Mouse (Mus musculus) heart, embryonic 11.5 days (tissue): Measurements from ENCODE around the gene Sult1a1. TPM values are rescaled to one million over a fixed set of nuclear protein-coding genes. Genes with fewer than 3 reads are reported as not detected.
"Not testable (repeated sequence)": the region's sequence is repeated elsewhere in the genome, so short reads cannot be mapped to it uniquely, and the experiment has no call there.

Experiments
- ATAC-seq: fragments of 200-750 bp; cut with Nextera tagmentation; replicated peaks from 2 replicates; pipeline ENCODE4 v1.8.0; 2017; ENCODE audit warnings: moderate library complexity; ENCODE audit not compliant: insufficient number of reproducible peaks, low FRiP score, low TSS enrichment
- H3K27ac ChIP-seq: fragments of 300-500 bp; sonication (generic); 2 replicates; pipeline ENCODE4 v1.5.1; 2014; ENCODE audit warnings: mild to moderate bottlenecking, low read depth, low read length
- H3K27me3 ChIP-seq: fragments of 300-500 bp; sonication (generic); 2 replicates; pipeline ENCODE4 v1.6.1; 2014; ENCODE audit warnings: mild to moderate bottlenecking, low read length, mixed read lengths; ENCODE audit not compliant: control insufficient read depth, insufficient read depth
- H3K36me3 ChIP-seq: fragments of 300-500 bp; sonication (generic); 2 replicates; pipeline ENCODE4 v1.6.1; 2014; ENCODE audit warnings: mild to moderate bottlenecking, low read length, moderate library complexity, mixed read lengths; ENCODE audit not compliant: control insufficient read depth, insufficient read depth
- H3K4me1 ChIP-seq: fragments of 300-500 bp; sonication (generic); 2 replicates; pipeline ENCODE4 v1.6.1; 2014; ENCODE audit warnings: low read length; ENCODE audit not compliant: control insufficient read depth, insufficient read depth
- H3K4me2 ChIP-seq: fragments of 300-500 bp; sonication (generic); 2 replicates; pipeline ENCODE4 v1.6.1; 2014; ENCODE audit warnings: mild to moderate bottlenecking, moderate library complexity
- H3K4me3 ChIP-seq: fragments of 300-500 bp; sonication (generic); 2 replicates; pipeline ENCODE4 v1.5.1; 2014; ENCODE audit warnings: low read depth, low read length
- H3K9ac ChIP-seq: fragments of 300-500 bp; sonication (generic); 2 replicates; pipeline ENCODE4 v1.6.1; 2014; ENCODE audit warnings: mild to moderate bottlenecking, low read depth, low read length, moderate library complexity
- H3K9me3 ChIP-seq: fragments of 300-500 bp; sonication (generic); replicated peaks from 2 replicates; pipeline ENCODE4 v1.6.1; 2016; ENCODE audit warnings: low read length; ENCODE audit not compliant: control insufficient read depth
- WGBS: fragments of 180-500 bp; shearing (Covaris S2); extraction: QIAGEN DNeasy Blood & Tissue Kit; methylation state at CpG from one replicate; pipeline ENCODE4 v1.1.7; 2014; ENCODE audit not compliant: insufficient replicate concordance; 5-methylcytosine and 5-hydroxymethylcytosine counted together
- polyA plus RNA-seq: library from polyadenylated mRNA; unstranded; fragments of >200 nt; fragmentation: Nextera tagmentation; extraction: Ambion mirVana; gene quantifications from 2 replicates; pipeline ENCODE4 v1.2.1, GENCODE M21; 2014

Sult1a1 gene
- polyA plus RNA-seq, 1 experiment from 2014 or later = 2.5 TPM

GRCm38 (mm10) chr7:126644914-126645313 is 31.3 kb downstream of the Sult1a1 start:
- no peak overlapping the region for H3K27ac ChIP-seq

GRCm38 (mm10) chr7:126644345-126644744 is 31.9 kb downstream of the Sult1a1 start:
- H3K36me3 ChIP-seq = no peaks in the 10 kb centered on the region
- no peak for ATAC-seq
- 66% methylated on average over 3 of the region's 3 CpGs for WGBS
- no peak overlapping the region for H3K4me2 ChIP-seq
- no peak overlapping the region for H3K9ac ChIP-seq
- H3K4me3 ChIP-seq = no peak overlapping the region
- no peaks in the 10 kb centered on the region for H3K4me1 ChIP-seq
- H3K9me3 ChIP-seq = no peaks in the 10 kb centered on the region
- no peaks in the 10 kb centered on the region for H3K27me3 ChIP-seq
- H3K27ac ChIP-seq = no peak overlapping the region

More at GRCm38 (mm10) chr7:126644914-126645313, 31.3 kb downstream of the Sult1a1 start:
- ATAC-seq = no peak
- Histone ChIP-seq H3K9me3 (no peaks in the 10 kb centered on the region), H3K4me3 (no peak overlapping the region), H3K4me1 (no peaks in the 10 kb centered on the region; the same call in 1 of the 2 replicates), H3K4me2 (no peak overlapping the region), H3K36me3 (no peaks in the 10 kb centered on the region), H3K9ac (no peak overlapping the region), H3K27me3 (no peaks in the 10 kb centered on the region)

- not testable (repeated sequence) for H3K27me3 ChIP-seq, H3K4me2 ChIP-seq, H3K9ac ChIP-seq, ATAC-seq, H3K36me3 ChIP-seq, H3K27ac ChIP-seq, H3K9me3 ChIP-seq, H3K4me3 ChIP-seq, H3K4me1 ChIP-seq
- WGBS = 62% methylated on average over 3 of the region's 3 CpGs
Observed at GRCm38 (mm10) chr7:126643244-126643617, 33.0 kb downstream of the Sult1a1 start.

- Histone ChIP-seq H3K27me3 (0 out of 2 replicates have a peak, but pooled peaks cover 3% of the 10 kb centered on the region), H3K27ac (no peak overlapping the region), H3K4me2 (no peak overlapping the region), H3K4me3 (no peak overlapping the region), H3K9me3 (no peaks in the 10 kb centered on the region), H3K9ac (no peak overlapping the region), H3K4me1 (no peaks in the 10 kb centered on the region), H3K36me3 (no peaks in the 10 kb centered on the region)
- 68% methylated on average over 5 of the region's 5 CpGs for WGBS
- ATAC-seq = no peak
Observed at GRCm38 (mm10) chr7:126642545-126643243, 33.5 kb downstream of the Sult1a1 start.

- Histone ChIP-seq H3K9ac (no peak overlapping the region), H3K36me3 (no peaks in the 10 kb centered on the region), H3K9me3 (no peaks in the 10 kb centered on the region), H3K4me1 (no peaks in the 10 kb centered on the region), H3K27ac (no peak overlapping the region), H3K4me3 (no peak overlapping the region), H3K27me3 (0 out of 2 replicates have a peak, but pooled peaks cover 3% of the 10 kb centered on the region), H3K4me2 (no peak overlapping the region)
- 19% methylated on average over 4 of the region's 4 CpGs for WGBS
- ATAC-seq = no peak
Observed at GRCm38 (mm10) chr7:126636733-126637520, 39.3 kb downstream of the Sult1a1 start.

- H3K4me3 ChIP-seq = no peak overlapping the region
Observed at GRCm38 (mm10) chr7:126635375-126635774, 40.9 kb downstream of the Sult1a1 start.

GRCm38 (mm10) chr7:126632478-126632877 is 43.8 kb downstream of the Sult1a1 start:
- no peak for ATAC-seq
- WGBS = 70% methylated on average over 2 of the region's 2 CpGs
- H3K4me2 ChIP-seq = no peak overlapping the region
- H3K9me3 ChIP-seq = no peaks in the 10 kb centered on the region
- H3K4me3 ChIP-seq = no peak overlapping the region
- H3K4me1 ChIP-seq = no peaks in the 10 kb centered on the region
- H3K27ac ChIP-seq = no peak overlapping the region
- no peaks in the 10 kb centered on the region for H3K27me3 ChIP-seq
- no peak overlapping the region for H3K9ac ChIP-seq
- no peaks in the 10 kb centered on the region for H3K36me3 ChIP-seq

More at GRCm38 (mm10) chr7:126635375-126635774, 40.9 kb downstream of the Sult1a1 start:
- no peak overlapping the region for H3K4me2 ChIP-seq
- no peak overlapping the region for H3K27ac ChIP-seq
- H3K36me3 ChIP-seq = no peaks in the 10 kb centered on the region
- ATAC-seq = no peak
- 0 out of 2 replicates have a peak, but pooled peaks cover 3% of the 10 kb centered on the region for H3K27me3 ChIP-seq
- H3K4me1 ChIP-seq = no peaks in the 10 kb centered on the region
- no peaks in the 10 kb centered on the region for H3K9me3 ChIP-seq
- no peak overlapping the region for H3K9ac ChIP-seq

GRCm38 (mm10) chr7:126630824-126631518 is 45.3 kb downstream of the Sult1a1 start, which contains the start of gene Nupr1:
TSS of gene Nupr1 (minus strand) at chr7:126630861.
- no peaks in the 10 kb centered on the region for H3K36me3 ChIP-seq
- ATAC-seq = no peak
- H3K27me3 ChIP-seq = no peaks in the 10 kb centered on the region
- 85% methylated on average over 4 of the region's 4 CpGs for WGBS
- no peak within 1 kb of the TSS for H3K27ac ChIP-seq
- no peak within 1 kb of the TSS for H3K9ac ChIP-seq
- H3K4me2 ChIP-seq = no peak within 1 kb of the TSS
- H3K4me3 ChIP-seq = no peak within 1 kb of the TSS
- H3K9me3 ChIP-seq = no peaks in the 10 kb centered on the region
- H3K4me1 ChIP-seq = no peaks in the 10 kb centered on the region
